In genomic region chr5:125270587-125271130, GRCm38 (mm10) we compare ENCODE assay signal across 9 mouse cellular contexts.
DNase-seq lines count a peak whose midpoint lies in the region; ATAC-seq and TF ChIP-seq lines count a peak whose summit lies in the region.
"Had no signal": no experiment of that assay in that cellular context is flagged by ENCODE, and none has a peak within 500 bp of the region (broad histone marks: within the 10 kb centered on the region; RNA-seq: fewer than 3 reads in every experiment).

No protein-coding gene starts in this region.

- peak; percentile 37 for ATAC-seq in forebrain, postnatal 0 days
- ATAC-seq in kidney, postnatal 0 days (replicated peaks; ENCODE audit: low FRiP score, low read depth), result no peak

- no peak overlapping the region for H3K4me2 ChIP-seq in forebrain, postnatal 0 days (ENCODE audit: low read depth)
- H3K4me2 ChIP-seq in kidney, postnatal 0 days (ENCODE audit: low read length), result no peak overlapping the region
- H3K4me2 ChIP-seq: heart, embryonic 15.5 days had no signal

- no peak for TF ChIP-seq POLR2A in ES-Bruce4 (IDR thresholded peaks at IDR 0.05; ENCODE audit: insufficient read depth, low read length)
- no peak for TF ChIP-seq POLR2A in lung, adult 2 months (IDR thresholded peaks at IDR 0.05; ENCODE audit: borderline replicate concordance, extremely low read depth, low read depth, low read length)

- H3K4me3 ChIP-seq in ES-Bruce4 (ENCODE audit: low read depth, low read length), result no peak overlapping the region
- no peak overlapping the region for H3K4me3 ChIP-seq in forebrain, postnatal 0 days (ENCODE audit: low read depth, low read length)
- no peak overlapping the region for H3K4me3 ChIP-seq in kidney, postnatal 0 days (replicated peaks; ENCODE audit: low read depth, low read length)
- H3K4me3 ChIP-seq in lung, adult 2 months (replicated peaks; ENCODE audit: extremely low read depth, low read depth, low read length), result no peak overlapping the region
- H3K4me3 ChIP-seq: heart, embryonic 15.5 days had no signal

- TF ChIP-seq CTCF in ES-Bruce4 (IDR thresholded peaks at IDR 0.05; ENCODE audit: low read depth, low read length), result peak; percentile 92
- peak; percentile 98 for TF ChIP-seq CTCF in forebrain, postnatal 0 days (IDR thresholded peaks at IDR 0.05; ENCODE audit: low read depth)
- TF ChIP-seq CTCF in kidney, postnatal 0 days (IDR thresholded peaks at IDR 0.05; ENCODE audit: low read depth), result peak; percentile 98
- peak; percentile 85 for TF ChIP-seq CTCF in lung, adult 2 months (IDR thresholded peaks at IDR 0.05; ENCODE audit: insufficient read depth, low read length)

- no peak for TF ChIP-seq EP300 in ES-Bruce4 (IDR thresholded peaks at IDR 0.05; ENCODE audit: insufficient read depth, low read depth, low read length)

- H3K9me3 ChIP-seq in ES-Bruce4 (replicated peaks; ENCODE audit: control insufficient read depth, insufficient read depth, low read length, poor library complexity, severe bottlenecking), result no peaks in the 10 kb centered on the region
- H3K9me3 ChIP-seq in forebrain, postnatal 0 days (ENCODE audit: low read length), result no peaks in the 10 kb centered on the region
- no peaks in the 10 kb centered on the region for H3K9me3 ChIP-seq in kidney, postnatal 0 days (replicated peaks; ENCODE audit: low read length)
- H3K9me3 ChIP-seq: heart, embryonic 15.5 days had no signal

- no peaks in the 10 kb centered on the region for H3K4me1 ChIP-seq in ES-Bruce4 (ENCODE audit: control insufficient read depth, insufficient read depth, low read length)
- H3K4me1 ChIP-seq in forebrain, postnatal 0 days (ENCODE audit: insufficient read depth), result peaks cover 13% of the 10 kb centered on the region
- peaks cover 4% of the 10 kb centered on the region; the same call in 1 of the 2 replicates for H3K4me1 ChIP-seq in kidney, postnatal 0 days (replicated peaks; ENCODE audit: insufficient read depth, low read length)
- peaks cover 13% of the 10 kb centered on the region for H3K4me1 ChIP-seq in lung, adult 2 months (ENCODE audit: control insufficient read depth, insufficient read depth, low read length)

- peak; percentile 90 for DNase-seq in 416B (ENCODE audit: low read depth)
- peak; percentile 63 to 74 for DNase-seq in cerebellum, adult 18-20 months
- DNase-seq in forebrain, postnatal 0 days, result peak; percentile 93
- peak; percentile 95 for DNase-seq in kidney, postnatal 0 days (ENCODE audit: low spot score)
- peak; percentile 59 for DNase-seq in lung, adult 2 months
- peak; percentile 73 for DNase-seq in retina, postnatal 7 days (ENCODE audit: low read depth, low spot score)
- DNase-seq in yolk sac, embryonic 10.5 days (ENCODE audit: low spot score), result peak; percentile 68

- H3K36me3 ChIP-seq in ES-Bruce4 (ENCODE audit: control insufficient read depth, insufficient read depth, low read length, poor library complexity, severe bottlenecking), result no peaks in the 10 kb centered on the region
- no peaks in the 10 kb centered on the region for H3K36me3 ChIP-seq in forebrain, postnatal 0 days (ENCODE audit: insufficient read depth)
- H3K36me3 ChIP-seq in kidney, postnatal 0 days (ENCODE audit: insufficient read depth, low read length), result no peaks in the 10 kb centered on the region
- H3K36me3 ChIP-seq: heart, embryonic 15.5 days had no signal

- H3K27ac ChIP-seq in ES-Bruce4 (ENCODE audit: insufficient read depth, low read length), result no peak overlapping the region
- H3K27ac ChIP-seq in forebrain, postnatal 0 days (ENCODE audit: low read depth, low read length), result no peak overlapping the region
- no peak overlapping the region for H3K27ac ChIP-seq in kidney, postnatal 0 days
- H3K27ac ChIP-seq: heart, embryonic 15.5 days had no signal

- H3K9ac ChIP-seq in ES-Bruce4 (ENCODE audit: low read depth, poor library complexity, severe bottlenecking), result no peak overlapping the region
- no peak overlapping the region for H3K9ac ChIP-seq in forebrain, postnatal 0 days
- no peak overlapping the region for H3K9ac ChIP-seq in kidney, postnatal 0 days (ENCODE audit: low read depth, low read length)
- H3K9ac ChIP-seq: heart, embryonic 15.5 days had no signal

- 14% methylated on average over 12 of the region's 12 CpGs for WGBS in forebrain, postnatal 0 days
- WGBS in kidney, postnatal 0 days, result 16% methylated on average over 12 of the region's 12 CpGs
- 15% methylated on average over 12 of the region's 12 CpGs for WGBS in lung, adult 2 months

- no peaks in the 10 kb centered on the region for H3K27me3 ChIP-seq in ES-Bruce4 (ENCODE audit: control insufficient read depth, insufficient read depth, low read length, poor library complexity, severe bottlenecking)
- H3K27me3 ChIP-seq in forebrain, postnatal 0 days (ENCODE audit: insufficient read depth, low read length), result no peaks in the 10 kb centered on the region
- no peaks in the 10 kb centered on the region for H3K27me3 ChIP-seq in kidney, postnatal 0 days (ENCODE audit: insufficient read depth, low read length)
- H3K27me3 ChIP-seq: heart, embryonic 15.5 days had no signal
